Mouse (Mus musculus): ENCODE measurements around the gene Umad1.

Umad1 gene

GRCm38 (mm10) chr6:8420187-8420503, 161.1 kb downstream of the Umad1 start:
- DNase-seq: no peak

- no peak for DNase-seq
Measured at GRCm38 (mm10) chr6:8421421-8421820, 162.3 kb downstream of the Umad1 start.

- DNase-seq: peak; percentile 78
Measured at GRCm38 (mm10) chr6:8421959-8422581, 163.0 kb downstream of the Umad1 start.

- no peak for DNase-seq
Measured at GRCm38 (mm10) chr6:8423142-8423541, 164.1 kb downstream of the Umad1 start.

- no peak for DNase-seq
Measured at GRCm38 (mm10) chr6:8427692-8428091, 168.6 kb downstream of the Umad1 start.

- DNase-seq: no peak
Measured at GRCm38 (mm10) chr6:8430610-8431234, 171.6 kb downstream of the Umad1 start.

GRCm38 (mm10) chr6:8433179-8433578, 174.1 kb downstream of the Umad1 start:
- DNase-seq: peak; percentile 65

GRCm38 (mm10) chr6:8437937-8438336, 178.8 kb downstream of the Umad1 start:
- DNase-seq: peak; percentile 66

- DNase-seq: no peak
Measured at GRCm38 (mm10) chr6:8441814-8442213, 182.7 kb downstream of the Umad1 start.

- DNase-seq: no peak
Measured at GRCm38 (mm10) chr6:8446786-8447185, 187.7 kb downstream of the Umad1 start.

GRCm38 (mm10) chr6:8455599-8455998, 196.5 kb downstream of the Umad1 start:
- no peak for DNase-seq

GRCm38 (mm10) chr6:8458596-8458995, 199.5 kb downstream of the Umad1 start:
- DNase-seq: no peak

GRCm38 (mm10) chr6:8462447-8462846, 203.4 kb downstream of the Umad1 start:
- no peak for DNase-seq

- DNase-seq: no peak
Measured at GRCm38 (mm10) chr6:8465388-8465787, 206.3 kb downstream of the Umad1 start.

GRCm38 (mm10) chr6:8465985-8466384, 206.9 kb downstream of the Umad1 start:
- no peak for DNase-seq

- DNase-seq: no peak
Measured at GRCm38 (mm10) chr6:8467667-8468337, 208.7 kb downstream of the Umad1 start.

- DNase-seq: no peak
Measured at GRCm38 (mm10) chr6:8469918-8470317, 210.8 kb downstream of the Umad1 start.

GRCm38 (mm10) chr6:8472125-8472524, 213.0 kb downstream of the Umad1 start:
- no peak for DNase-seq

- no peak for DNase-seq
Measured at GRCm38 (mm10) chr6:8472915-8473314, 213.8 kb downstream of the Umad1 start.

GRCm38 (mm10) chr6:8473498-8473897, 214.4 kb downstream of the Umad1 start:
- no peak for DNase-seq

GRCm38 (mm10) chr6:8474316-8474715, 215.2 kb downstream of the Umad1 start:
- DNase-seq: no peak

GRCm38 (mm10) chr6:8474820-8475219, 215.7 kb downstream of the Umad1 start:
- no peak for DNase-seq

- no peak for DNase-seq
Measured at GRCm38 (mm10) chr6:8479176-8479575, 220.1 kb downstream of the Umad1 start.

All from thymus, postnatal 14 days (tissue).